Mouse (Mus musculus) gastrocnemius, postnatal 14 days (tissue): Measurements from ENCODE around the gene Lctl. TPM values are rescaled to one million over a fixed set of nuclear protein-coding genes. Genes with fewer than 3 reads are reported as not detected.
"Not testable (repeated sequence)": the region's sequence is repeated elsewhere in the genome, so short reads cannot be mapped to it uniquely, and the experiment has no call there.

ENCODE experiments used
- DNase-seq: peaks from one replicate; pipeline ENCODE4 v3.0.0; 2021; ENCODE audit warnings: mixed read lengths
- intact Hi-C: fragments of 180-260 bp; cut with DNase I; formaldehyde crosslinking; loops from one replicate; pipeline ENCODE4 v1.15.1; 2025; ENCODE audit warnings: low total_unique reads
- total RNA-seq, 2 experiments: library from RNA; stranded (reverse); gene quantifications; 2 replicates each; pipeline ENCODE4 v1.2.3; 2021

Gene Lctl
- total RNA-seq, 2 experiments from 2014 or later: 0.18 TPM; not detected in 1

- DNase-seq: no peak
- intact Hi-C loops: loop anchor here (5.0 kb wide), 1 partner anchor 97 kb away; no protein-coding TSS in a partner anchor
Observed at GRCm38 (mm10) chr9:64175378-64175777, 58.4 kb downstream of the Lctl start.

- DNase-seq: no peak
- intact Hi-C loops: loop anchor here (5.0 kb wide), 1 partner anchor 94 kb away; no protein-coding TSS in a partner anchor
Observed at GRCm38 (mm10) chr9:64178610-64178973, 61.6 kb downstream of the Lctl start.

- peak; percentile 90 for DNase-seq
Observed at GRCm38 (mm10) chr9:64178974-64179646, 62.2 kb downstream of the Lctl start, which contains the start of gene Snapc5. Gene Snapc5 (plus strand): TSS chr9:64179274.

GRCm38 (mm10) chr9:64183295-64183694, 66.3 kb downstream of the Lctl start:
- not testable (repeated sequence) for DNase-seq
- intact Hi-C loops: loop anchor here (5.0 kb wide), 1 partner anchor 74 kb away; no protein-coding TSS in a partner anchor

More at GRCm38 (mm10) chr9:64178974-64179646, 62.2 kb downstream of the Lctl start, which contains the start of gene Snapc5:
- intact Hi-C loops: loop anchor here (5.0 kb wide), 1 partner anchor 93 kb away; no protein-coding TSS in a partner anchor

GRCm38 (mm10) chr9:64184166-64184840, 67.4 kb downstream of the Lctl start:
- no peak for DNase-seq
- intact Hi-C loops: loop anchor here (5.0 kb wide), 1 partner anchor 73 kb away; no protein-coding TSS in a partner anchor

Other genes starting within 250 kb of the Lctl start
- 1 to 10 TPM; 1.9 to 2.9 TPM for gene Smad6, start 95.1 kb upstream of the Lctl start, total RNA-seq
- gene Zwilch, start 56.0 kb downstream of the Lctl start, total RNA-seq: 1 to 10 TPM; 1.9 to 2.1 TPM
- 100 to 1,000 TPM; 594 to 710 TPM for gene Rpl4, start 56.2 kb downstream of the Lctl start, total RNA-seq
- 10 to 100 TPM; 15.6 to 16.4 TPM for gene Snapc5, start 62.1 kb downstream of the Lctl start, total RNA-seq
- gene Uchl4, start 118.1 kb downstream of the Lctl start, total RNA-seq: 1 to 10 TPM; 2.2 to 2.5 TPM
- gene Map2k1, start 136.5 kb downstream of the Lctl start, total RNA-seq: 10 to 100 TPM; 51.9 to 55.6 TPM
- gene Tipin, start 164.4 kb downstream of the Lctl start, total RNA-seq: 10 to 100 TPM; 12.3 to 17.6 TPM
- gene Dis3l, start 224.1 kb downstream of the Lctl start, total RNA-seq: 10 to 100 TPM; 13.0 to 13.4 TPM